Mouse (Mus musculus): ENCODE results near the gene Osbpl8. TPM values are rescaled to one million over a fixed set of nuclear protein-coding genes. Genes with fewer than 3 reads are reported as not detected.
"Not testable (repeated sequence)": the region's sequence is repeated elsewhere in the genome, so short reads cannot be mapped to it uniquely, and the experiment has no call there.

The Osbpl8 gene
- total RNA-seq, 2 experiments from 2014 or later = 68.1 to 95.3 TPM

- not testable (repeated sequence) for ATAC-seq (ENCODE audit: poor library complexity, severe bottlenecking)
These were observed 67.7 kb downstream of the Osbpl8 start for GRCm38 (mm10) chr10:111232237-111232636.

- ATAC-seq (ENCODE audit: poor library complexity, severe bottlenecking) = no peak
These were observed 69.1 kb downstream of the Osbpl8 start for GRCm38 (mm10) chr10:111233476-111234130.

GRCm38 (mm10) chr10:111234450-111235288, 70.1 kb downstream of the Osbpl8 start:
- no peak for ATAC-seq (ENCODE audit: poor library complexity, severe bottlenecking)

GRCm38 (mm10) chr10:111235289-111235570, 70.7 kb downstream of the Osbpl8 start:
- no peak for ATAC-seq (ENCODE audit: poor library complexity, severe bottlenecking)

GRCm38 (mm10) chr10:111237434-111237833, 72.9 kb downstream of the Osbpl8 start:
- no peak for ATAC-seq (ENCODE audit: poor library complexity, severe bottlenecking)

- no peak for ATAC-seq (ENCODE audit: poor library complexity, severe bottlenecking)
These were observed 78.1 kb downstream of the Osbpl8 start for GRCm38 (mm10) chr10:111242677-111243076.

- ATAC-seq (ENCODE audit: poor library complexity, severe bottlenecking) = no peak
These were observed 83.1 kb downstream of the Osbpl8 start for GRCm38 (mm10) chr10:111247609-111248008.

GRCm38 (mm10) chr10:111248177-111248576, 83.6 kb downstream of the Osbpl8 start:
- no peak for ATAC-seq (ENCODE audit: poor library complexity, severe bottlenecking)

- ATAC-seq (ENCODE audit: poor library complexity, severe bottlenecking) = no peak
These were observed 85.6 kb downstream of the Osbpl8 start for GRCm38 (mm10) chr10:111250192-111250591.

- no peak for ATAC-seq (ENCODE audit: poor library complexity, severe bottlenecking)
These were observed 87.1 kb downstream of the Osbpl8 start for GRCm38 (mm10) chr10:111251666-111252065.

GRCm38 (mm10) chr10:111255228-111255627, 90.7 kb downstream of the Osbpl8 start:
- no peak for ATAC-seq (ENCODE audit: poor library complexity, severe bottlenecking)

GRCm38 (mm10) chr10:111256156-111256555, 91.6 kb downstream of the Osbpl8 start:
- no peak for ATAC-seq (ENCODE audit: poor library complexity, severe bottlenecking)

GRCm38 (mm10) chr10:111257358-111257757, 92.8 kb downstream of the Osbpl8 start:
- ATAC-seq (ENCODE audit: poor library complexity, severe bottlenecking) = no peak

GRCm38 (mm10) chr10:111258256-111258655, 93.7 kb downstream of the Osbpl8 start:
- ATAC-seq (ENCODE audit: poor library complexity, severe bottlenecking) = no peak

GRCm38 (mm10) chr10:111271687-111272086, 107.1 kb downstream of the Osbpl8 start:
- no peak for ATAC-seq (ENCODE audit: poor library complexity, severe bottlenecking)

GRCm38 (mm10) chr10:111272905-111273304, 108.4 kb downstream of the Osbpl8 start:
- ATAC-seq (ENCODE audit: poor library complexity, severe bottlenecking) = no peak

GRCm38 (mm10) chr10:111273463-111274088, 109.0 kb downstream of the Osbpl8 start:
- no peak for ATAC-seq (ENCODE audit: poor library complexity, severe bottlenecking)

GRCm38 (mm10) chr10:111275822-111276221, 111.3 kb downstream of the Osbpl8 start:
- no peak for ATAC-seq (ENCODE audit: poor library complexity, severe bottlenecking)

- ATAC-seq (ENCODE audit: poor library complexity, severe bottlenecking) = no peak
These were observed 133.1 kb downstream of the Osbpl8 start for GRCm38 (mm10) chr10:111297631-111298030.

GRCm38 (mm10) chr10:111298140-111299098, 133.9 kb downstream of the Osbpl8 start, which contains the start of gene Bbs10:
TSS of gene Bbs10 (plus strand) at chr10:111298679.
- peak; percentile 98 for ATAC-seq (ENCODE audit: poor library complexity, severe bottlenecking)

- ATAC-seq (ENCODE audit: poor library complexity, severe bottlenecking) = no peak
These were observed 135.0 kb downstream of the Osbpl8 start for GRCm38 (mm10) chr10:111299591-111299990.

Measured in megakaryocyte, adult 5-6 weeks (primary cell).